Mouse (Mus musculus) embryonic facial prominence, embryonic 11.5 days (tissue): Measurements from ENCODE around the gene Gm28043. TPM values are rescaled to one million over a fixed set of nuclear protein-coding genes. Genes with fewer than 3 reads are reported as not detected.

Experiments
- ATAC-seq: fragments of 200-750 bp; cut with Nextera tagmentation; replicated peaks from 2 replicates; pipeline ENCODE4 v1.8.0; 2017; ENCODE audit warnings: low read depth; ENCODE audit not compliant: insufficient number of reproducible peaks, low FRiP score, low TSS enrichment
- DNase-seq: peaks from one replicate; pipeline ENCODE4 v3.0.0-alpha.2; 2015; ENCODE audit warnings: low spot score
- H3K27ac ChIP-seq: fragments of 300-500 bp; sonication (generic); replicated peaks from 2 replicates; pipeline ENCODE4 v1.5.1; 2014; ENCODE audit warnings: mild to moderate bottlenecking, low read depth, low read length, control low read depth
- H3K27me3 ChIP-seq: fragments of 300-500 bp; sonication (generic); 2 replicates; pipeline ENCODE4 v1.6.1; 2014; ENCODE audit warnings: mild to moderate bottlenecking, low read length, moderate library complexity, mixed read lengths; ENCODE audit not compliant: control insufficient read depth, insufficient read depth
- H3K36me3 ChIP-seq: fragments of 300-500 bp; sonication (generic); replicated peaks from 2 replicates; pipeline ENCODE4 v1.6.1; 2014; ENCODE audit warnings: low read depth, mild to moderate bottlenecking, low read length, moderate library complexity, mixed read lengths; ENCODE audit not compliant: control insufficient read depth, insufficient read depth
- H3K4me1 ChIP-seq: fragments of 300-500 bp; sonication (generic); 2 replicates; pipeline ENCODE4 v1.6.1; 2014; ENCODE audit warnings: low read length, mixed read lengths; ENCODE audit not compliant: control insufficient read depth, insufficient read depth
- H3K4me2 ChIP-seq: fragments of 300-500 bp; sonication (generic); 2 replicates; pipeline ENCODE4 v1.6.1; 2014; ENCODE audit warnings: low read depth, mild to moderate bottlenecking, control low read depth, low read length, moderate library complexity
- H3K4me3 ChIP-seq: fragments of 300-500 bp; sonication (generic); 2 replicates; pipeline ENCODE4 v1.5.1; 2014; ENCODE audit warnings: low read depth, low read length, control low read depth
- H3K9ac ChIP-seq: fragments of 300-500 bp; sonication (generic); replicated peaks from 2 replicates; pipeline ENCODE4 v1.6.1; 2014; ENCODE audit warnings: mild to moderate bottlenecking, control low read depth, low read length
- H3K9me3 ChIP-seq: fragments of 300-500 bp; sonication (generic); replicated peaks from 2 replicates; pipeline ENCODE4 v1.6.1; 2016; ENCODE audit warnings: mild to moderate bottlenecking, low read length, inconsistent platforms, mixed read lengths; ENCODE audit not compliant: control insufficient read depth
- WGBS: fragments of 180-500 bp; shearing (Covaris S2); extraction: QIAGEN DNeasy Blood & Tissue Kit; methylation state at CpG from one replicate; pipeline ENCODE4 v1.1.7; 2014; 5-methylcytosine and 5-hydroxymethylcytosine counted together
- polyA plus RNA-seq: library from polyadenylated mRNA; unstranded; fragments of >200 nt; fragmentation: Nextera tagmentation; extraction: Ambion mirVana; gene quantifications from 2 replicates; pipeline ENCODE4 v1.2.1, GENCODE M21; 2014

Gene Gm28043
- polyA plus RNA-seq, 1 experiment from 2014 or later: 2.1 TPM

DNA sequence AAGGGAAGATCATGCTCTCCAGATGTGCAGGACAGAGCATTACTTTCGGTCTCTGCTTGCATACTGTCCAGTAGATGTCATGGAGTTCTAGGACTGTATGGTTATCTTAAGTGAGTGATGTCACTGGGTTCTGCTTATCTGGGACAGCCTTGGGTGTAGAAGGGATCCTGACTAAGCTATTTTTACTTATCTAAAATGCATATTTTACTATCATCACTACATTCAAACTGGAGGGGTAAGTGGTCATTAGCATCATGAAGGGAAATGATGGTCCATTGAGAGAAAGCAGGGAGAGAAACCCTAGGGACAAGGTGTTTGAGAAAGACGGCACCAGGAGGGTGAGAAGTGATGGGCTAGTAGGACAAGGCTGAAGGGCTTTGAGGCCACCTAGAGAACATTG, 43.6 kb downstream of the Gm28043 start:
- Histone ChIP-seq H3K36me3 (no peaks in the 10 kb centered on the region), H3K27ac (no peak overlapping the region), H3K4me3 (no peak overlapping the region), H3K27me3 (no peaks in the 10 kb centered on the region), H3K9me3 (no peaks in the 10 kb centered on the region), H3K4me2 (no peak overlapping the region), H3K9ac (no peak overlapping the region), H3K4me1 (no peaks in the 10 kb centered on the region)
- no peak for DNase-seq
- no peak for ATAC-seq
- WGBS: 87% methylated on average over 2 of the region's 2 CpGs

GRCm38 (mm10) chr17:29660076-29660761, 45.5 kb downstream of the Gm28043 start, which contains the start of gene Cmtr1:
TSS of gene Cmtr1 (plus strand) at chr17:29660595.
- H3K27me3 ChIP-seq: no peaks in the 10 kb centered on the region
- DNase-seq: peak; percentile 96
- peak within 1 kb of the TSS; percentile 95 for H3K9ac ChIP-seq
- H3K36me3 ChIP-seq: no peaks in the 10 kb centered on the region
- peak within 1 kb of the TSS; percentile 52 for H3K27ac ChIP-seq
- H3K4me2 ChIP-seq: peak within 1 kb of the TSS; percentile 75
- peak; percentile 92 for ATAC-seq
- H3K9me3 ChIP-seq: no peaks in the 10 kb centered on the region
- no peaks in the 10 kb centered on the region for H3K4me1 ChIP-seq
- 1% methylated on average over 33 of the region's 41 CpGs for WGBS
- H3K4me3 ChIP-seq: peak within 1 kb of the TSS; percentile 81

DNA sequence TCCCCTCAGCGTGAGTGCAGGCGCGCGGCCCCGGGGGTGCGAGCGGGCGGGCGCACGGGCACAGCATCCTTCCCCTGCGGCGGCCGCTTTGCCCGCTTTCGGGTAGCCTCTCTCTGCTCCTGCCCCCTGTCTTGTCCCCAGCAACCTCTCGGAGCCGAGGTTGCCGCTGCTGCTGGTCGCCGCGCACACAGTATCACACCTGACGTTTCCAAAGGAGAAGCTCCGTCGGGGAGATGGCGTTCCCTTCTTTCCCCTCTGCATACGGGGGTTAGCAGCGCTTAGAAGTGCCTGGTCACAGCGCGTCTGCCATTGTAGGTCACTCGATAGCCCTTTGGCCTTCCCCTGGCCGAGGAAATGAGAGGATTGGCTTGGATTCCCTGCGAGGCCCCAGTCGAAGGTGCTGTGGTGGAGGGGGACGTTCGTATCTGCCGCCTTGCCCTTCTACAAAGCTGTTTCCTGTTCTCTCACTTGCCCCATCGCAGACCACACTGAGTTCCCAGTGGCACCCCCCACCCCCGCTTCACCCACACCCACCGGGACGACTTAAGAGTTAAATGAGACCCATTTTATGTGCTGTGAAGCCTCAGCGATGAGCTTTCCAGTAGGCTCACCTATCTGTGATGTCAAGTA, 46.2 kb downstream of the Gm28043 start:
- H3K9me3 ChIP-seq: no peaks in the 10 kb centered on the region
- ATAC-seq: peak; percentile 82; the same call in 1 of the 2 replicates
- peak overlapping the region; percentile 52 for H3K27ac ChIP-seq
- DNase-seq: peak; percentile 18
- no peaks in the 10 kb centered on the region for H3K36me3 ChIP-seq
- H3K4me2 ChIP-seq: peak overlapping the region; percentile 75
- peak overlapping the region; percentile 95 for H3K9ac ChIP-seq
- no peaks in the 10 kb centered on the region for H3K27me3 ChIP-seq
- under 1% methylated on average over 36 of the region's 41 CpGs for whole genome bisulfite sequencing
- no peaks in the 10 kb centered on the region for H3K4me1 ChIP-seq
- H3K4me3 ChIP-seq: peak overlapping the region; percentile 81

DNA sequence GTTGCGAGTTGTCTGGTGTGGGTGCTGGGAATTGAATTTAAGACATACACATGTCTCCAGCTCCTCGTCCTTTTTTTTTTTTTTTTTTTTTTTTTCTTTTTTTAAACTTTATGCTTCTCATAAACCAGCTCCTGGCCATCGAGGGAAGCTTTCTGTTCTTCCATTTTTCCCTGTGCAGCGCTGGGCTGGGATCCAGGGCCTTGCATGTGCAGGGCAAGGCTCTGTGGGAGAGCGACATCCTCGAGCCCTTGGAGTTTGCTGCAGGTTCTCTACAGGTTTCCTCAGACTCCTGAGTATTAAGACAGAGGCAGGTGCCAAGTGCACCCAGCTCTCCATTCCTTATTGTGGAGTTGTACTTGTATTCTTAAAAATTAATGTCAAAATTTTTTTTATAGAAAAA, 47.5 kb downstream of the Gm28043 start:
- no peak overlapping the region for H3K27ac ChIP-seq
- H3K9ac ChIP-seq: no peak overlapping the region
- no peaks in the 10 kb centered on the region for H3K9me3 ChIP-seq
- no peak overlapping the region for H3K4me3 ChIP-seq
- no peaks in the 10 kb centered on the region for H3K4me1 ChIP-seq
- no peaks in the 10 kb centered on the region for H3K36me3 ChIP-seq
- no peak overlapping the region for H3K4me2 ChIP-seq
- no peaks in the 10 kb centered on the region for H3K27me3 ChIP-seq
- DNase-seq: no peak
- WGBS: 95% methylated on average over 6 of the region's 6 CpGs
- ATAC-seq: no peak

GRCm38 (mm10) chr17:29668051-29668986, 53.6 kb downstream of the Gm28043 start:
- 83% methylated on average over 10 of the region's 10 CpGs for WGBS
- Histone ChIP-seq H3K4me2 (no peak overlapping the region), H3K36me3 (no peaks in the 10 kb centered on the region; the same call in none of the 2 replicates)

DNA sequence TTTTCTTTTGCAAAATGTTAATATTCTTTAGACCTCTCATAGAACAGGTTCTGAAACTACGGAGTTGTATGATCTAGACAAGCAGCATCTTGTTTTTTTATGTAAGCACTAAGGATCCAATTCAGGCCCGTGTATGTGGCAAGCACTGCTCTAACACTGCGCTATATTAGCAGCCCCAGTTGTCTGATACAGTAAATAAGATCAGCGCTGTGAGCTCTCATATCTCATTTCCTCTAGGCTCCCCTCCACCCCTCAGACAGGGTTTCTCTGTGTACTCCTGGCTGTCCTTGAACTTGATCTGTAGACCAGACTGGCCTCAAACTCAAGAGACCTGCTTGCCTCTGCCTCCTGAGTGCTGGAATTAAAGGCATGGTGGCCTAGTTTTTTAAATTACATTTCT, 54.4 kb downstream of the Gm28043 start:
- Histone ChIP-seq H3K4me1 (no peaks in the 10 kb centered on the region), H3K9me3 (no peaks in the 10 kb centered on the region), H3K27me3 (no peaks in the 10 kb centered on the region), H3K4me3 (no peak overlapping the region), H3K27ac (no peak overlapping the region), H3K9ac (no peak overlapping the region), H3K4me2 (no peak overlapping the region), H3K36me3 (no peaks in the 10 kb centered on the region; the same call in none of the 2 replicates)
- DNase-seq (no peak), ATAC-seq (no peak)
- WGBS: 92% methylated on average over 4 of the region's 4 CpGs

More at GRCm38 (mm10) chr17:29668051-29668986, 53.6 kb downstream of the Gm28043 start:
- H3K4me1 ChIP-seq: no peaks in the 10 kb centered on the region
- H3K27me3 ChIP-seq: no peaks in the 10 kb centered on the region
- no peak overlapping the region for H3K9ac ChIP-seq
- H3K27ac ChIP-seq: no peak overlapping the region
- no peaks in the 10 kb centered on the region for H3K9me3 ChIP-seq
- DNase-seq (no peak), ATAC-seq (no peak)
- H3K4me3 ChIP-seq: no peak overlapping the region

GRCm38 (mm10) chr17:29669936-29670335, 55.3 kb downstream of the Gm28043 start:
- ATAC-seq (no peak), DNase-seq (no peak)
- Histone ChIP-seq H3K4me2 (no peak overlapping the region), H3K9ac (no peak overlapping the region), H3K36me3 (no peaks in the 10 kb centered on the region; the same call in none of the 2 replicates), H3K4me3 (no peak overlapping the region), H3K4me1 (no peaks in the 10 kb centered on the region), H3K27me3 (no peaks in the 10 kb centered on the region), H3K27ac (no peak overlapping the region), H3K9me3 (no peaks in the 10 kb centered on the region)
